Mouse (Mus musculus) bone marrow macrophage, adult 2 months (primary cell): ENCODE data around the gene Unc13a.
A peak's percentile ranks its signal among the peaks of the same experiment; 100 is the strongest.

ENCODE experiments used
- CTCF ChIP-seq: IDR thresholded peaks from 2 replicates; pipeline ENCODE4 v1.5.1; 2012; ENCODE audit warnings: low read depth, mild to moderate bottlenecking, low read length, moderate library complexity
- POLR2A ChIP-seq: IDR thresholded peaks from 2 replicates; pipeline ENCODE4 v1.6.1; 2012; ENCODE audit warnings: mild to moderate bottlenecking, low read depth, low read length, borderline replicate concordance

DNA sequence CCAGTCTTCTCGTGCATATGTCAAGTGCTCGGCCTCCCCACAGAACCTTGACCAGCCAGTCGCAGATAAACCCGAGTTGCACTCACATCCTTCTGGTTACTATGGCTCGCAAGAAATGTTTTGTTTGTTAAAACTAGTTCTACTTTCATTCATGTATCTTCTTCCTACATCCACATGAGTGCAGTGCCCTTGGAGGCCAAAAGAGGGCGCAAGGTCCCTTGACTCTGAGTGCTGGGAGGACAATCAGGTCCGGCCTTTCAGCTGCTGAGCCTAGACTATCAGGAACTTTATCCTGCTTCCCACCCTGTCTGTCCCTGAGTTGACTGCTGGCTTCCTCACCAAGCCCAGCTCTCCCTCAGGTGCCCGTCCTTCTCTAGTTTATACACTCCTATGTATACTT is 36.3 kb upstream of the Unc13a start:
- 0 out of 2 replicates have a peak, but pooled peaks have one; percentile 35 for TF ChIP-seq CTCF
- no peak for TF ChIP-seq POLR2A
